Mouse (Mus musculus): ENCODE measurements around the gene Tubd1.

- TF ChIP-seq E2F4 (IDR thresholded peaks at IDR 0.05; ENCODE audit: insufficient read depth) (no peak), USF1 (IDR thresholded peaks at IDR 0.05; ENCODE audit: low read depth) (no peak), TCF12 (IDR thresholded peaks at IDR 0.05; ENCODE audit: insufficient read depth, poor library complexity, severe bottlenecking) (no peak)
Observed at GRCm38 (mm10) chr11:86598154-86598553, 53.4 kb downstream of the Tubd1 start.
